Mouse (Mus musculus) kidney, postnatal 10 days (tissue): ENCODE data around the gene Epb41l4b.

Experiments used
- DNase-seq: peaks from one replicate; pipeline ENCODE4 v3.0.0; 2021; ENCODE audit warnings: mixed read lengths

Epb41l4b gene

DNA sequence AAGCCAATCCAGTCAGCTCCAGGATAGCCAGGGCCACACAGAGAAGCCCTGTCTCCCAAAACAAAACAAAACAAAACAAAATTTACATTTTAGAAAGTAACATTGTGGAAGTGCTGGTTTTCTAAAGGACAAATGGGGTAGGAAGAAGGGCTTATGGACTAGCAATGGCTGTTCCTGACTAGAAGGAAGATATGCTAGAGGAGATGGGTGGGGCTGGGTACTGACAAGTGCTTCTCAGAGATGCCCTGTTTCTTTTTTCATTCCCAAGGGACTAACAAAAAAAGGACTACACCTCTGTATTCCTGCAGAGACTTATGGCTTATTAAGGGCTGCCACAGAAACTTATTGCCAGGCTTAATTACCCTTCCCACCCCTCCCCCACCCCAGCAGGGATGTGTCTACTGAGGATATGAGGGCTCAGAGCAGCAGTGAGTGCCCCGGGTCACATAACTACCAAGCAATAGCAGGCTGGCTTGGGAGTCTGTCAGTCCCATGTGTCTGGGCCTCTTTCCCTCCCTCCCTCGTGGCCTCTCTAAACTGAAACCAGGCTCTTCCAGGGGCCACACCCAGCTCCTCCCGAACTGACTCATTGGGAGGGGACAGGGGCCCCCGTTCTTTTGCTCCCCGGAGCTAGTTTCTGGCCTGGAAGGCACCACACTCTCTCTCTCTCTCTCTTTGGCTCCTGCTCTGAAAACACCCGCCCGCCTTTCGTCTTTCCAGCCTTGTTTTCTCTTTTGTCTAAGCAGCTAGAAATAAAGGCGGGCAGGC, 10.0 kb upstream of the Epb41l4b start:
- DNase-seq, result peak; percentile 22

DNA sequence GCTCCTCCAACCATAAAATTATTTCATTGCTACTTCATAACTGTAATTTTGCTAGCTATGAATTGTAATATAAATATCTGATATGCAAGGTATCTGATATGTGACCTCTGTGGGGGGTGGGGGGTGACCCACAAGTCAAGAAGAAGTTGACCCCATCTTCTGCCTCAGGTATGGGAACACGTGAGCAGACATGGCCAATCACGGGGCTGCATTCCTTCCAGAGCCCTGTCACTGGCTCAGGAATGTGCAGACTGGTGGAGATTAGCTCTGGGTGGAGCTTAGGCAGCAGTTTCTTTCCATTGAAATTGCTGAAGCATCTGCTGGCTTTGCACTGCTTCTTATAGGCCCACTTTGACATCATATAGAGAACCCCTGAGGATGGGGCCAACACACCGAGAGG, 4.9 kb upstream of the Epb41l4b start:
- no peak for DNase-seq

DNA sequence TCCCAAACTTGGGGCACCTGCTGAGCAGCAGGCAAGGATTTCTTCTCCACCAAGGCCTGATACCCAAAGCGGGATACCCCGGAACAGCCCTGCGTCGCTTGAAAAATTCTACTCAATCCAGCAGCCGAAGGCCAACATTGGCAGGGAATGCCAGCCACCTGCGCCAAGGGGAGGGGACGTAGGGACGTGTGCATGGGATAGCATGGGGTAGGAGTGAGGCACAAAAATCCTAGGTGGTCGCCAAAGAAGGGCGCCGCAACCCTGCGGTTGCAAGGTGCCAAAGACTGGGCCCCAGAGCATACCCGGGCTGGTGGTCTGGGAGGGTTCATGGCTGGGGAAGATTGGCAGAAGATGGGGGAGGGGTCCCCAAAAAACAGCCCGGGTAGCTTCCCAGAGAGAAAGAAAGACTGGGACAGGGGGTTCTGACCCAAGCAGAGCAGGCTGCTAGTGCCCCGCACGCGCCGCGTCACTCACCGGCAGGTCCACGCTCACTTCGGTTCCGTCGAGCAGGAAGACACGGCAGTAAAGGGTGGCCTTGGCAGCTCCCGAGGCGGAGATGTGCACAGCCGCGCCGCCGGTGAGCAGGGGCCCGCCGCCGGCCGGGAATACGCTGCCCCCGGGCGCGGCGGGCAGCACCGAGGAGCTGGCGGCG, 737 bp downstream of the Epb41l4b start:
- DNase-seq, result peak; percentile 37

DNA sequence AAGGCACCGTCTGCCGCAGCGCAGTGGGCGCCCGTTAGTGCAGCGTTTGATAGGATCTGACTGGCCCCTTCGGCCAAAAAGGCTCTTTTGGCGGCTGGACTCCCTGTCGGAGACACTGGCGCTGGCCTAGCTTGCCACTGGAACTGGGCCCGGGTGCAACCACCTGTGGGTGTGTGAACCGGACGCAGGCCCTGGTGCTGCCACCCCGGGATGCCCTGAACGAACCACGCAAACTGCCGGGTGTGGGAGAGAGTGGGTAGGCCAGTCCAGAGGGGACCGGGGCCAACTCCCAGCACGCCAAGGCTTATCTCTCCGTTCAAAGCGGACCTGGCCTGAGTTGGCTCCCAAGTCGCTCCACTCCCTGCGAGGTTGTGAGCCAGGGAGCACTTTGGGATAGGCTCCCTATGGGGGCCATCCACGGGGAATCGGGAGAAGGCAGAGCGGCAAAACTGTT, 1.3 kb downstream of the Epb41l4b start:
- peak; percentile 33 for DNase-seq

DNA sequence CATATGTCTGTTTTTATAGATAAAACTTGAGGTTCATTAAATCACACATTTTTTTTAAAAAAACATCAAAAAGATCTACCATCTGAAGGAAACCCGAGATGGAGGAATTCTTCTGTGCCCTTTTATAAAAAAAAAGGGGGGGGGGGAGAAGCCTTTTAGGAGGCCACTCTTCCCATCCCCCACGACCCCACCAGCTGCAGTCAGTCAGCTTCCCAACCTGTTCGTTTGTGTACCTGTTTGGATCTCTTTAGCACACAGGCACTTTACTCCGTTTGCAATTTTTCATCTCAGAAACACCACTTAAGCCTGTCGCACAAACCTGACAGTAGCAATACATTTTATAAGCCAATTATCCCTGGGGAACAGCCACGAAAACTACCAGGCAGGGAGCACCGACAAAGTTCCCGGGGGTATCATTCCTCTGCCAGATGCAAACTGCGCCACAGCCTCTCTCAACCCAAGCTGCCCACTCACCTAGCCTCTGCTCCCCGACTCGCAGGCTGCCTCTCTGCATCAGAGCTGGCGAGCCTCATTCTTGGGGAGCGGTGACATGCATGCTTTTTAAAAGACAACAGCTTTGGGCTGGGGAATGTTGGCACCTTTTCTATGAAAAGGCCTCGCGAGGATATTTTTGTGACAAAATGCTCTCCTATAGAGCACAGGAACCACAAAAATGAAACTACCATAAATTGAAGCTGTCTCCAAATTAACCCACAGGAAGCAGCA, 2.1 kb downstream of the Epb41l4b start:
- DNase-seq, result no peak

DNA sequence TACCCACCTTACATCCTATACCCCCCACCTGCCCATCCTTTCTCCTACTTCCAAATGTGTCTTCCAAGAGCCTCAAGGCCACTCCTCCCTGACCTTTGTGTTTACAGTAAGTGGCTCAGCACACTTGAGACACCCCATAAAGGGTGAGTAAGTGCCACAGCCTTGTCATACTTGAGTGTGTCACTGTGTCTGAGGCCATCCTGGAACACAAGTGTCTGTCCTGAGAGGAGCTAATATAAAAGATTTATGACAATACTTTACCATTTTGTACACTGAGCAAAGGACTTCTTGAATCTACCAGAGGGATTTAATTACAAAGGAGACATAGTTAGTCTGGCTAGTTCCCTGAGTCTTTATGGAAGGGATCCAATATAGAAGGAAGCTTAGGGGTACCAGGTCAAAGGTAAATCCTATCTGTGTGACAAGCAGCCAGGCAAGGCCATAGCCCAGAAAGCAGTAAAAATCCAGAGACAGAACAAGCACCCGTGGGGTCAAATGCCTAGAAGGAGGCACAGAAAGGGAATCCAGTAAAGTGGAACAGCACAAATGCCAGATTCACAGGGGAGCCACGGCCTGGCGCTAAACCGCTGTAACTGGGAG, 2.9 kb downstream of the Epb41l4b start:
- no peak for DNase-seq

DNA sequence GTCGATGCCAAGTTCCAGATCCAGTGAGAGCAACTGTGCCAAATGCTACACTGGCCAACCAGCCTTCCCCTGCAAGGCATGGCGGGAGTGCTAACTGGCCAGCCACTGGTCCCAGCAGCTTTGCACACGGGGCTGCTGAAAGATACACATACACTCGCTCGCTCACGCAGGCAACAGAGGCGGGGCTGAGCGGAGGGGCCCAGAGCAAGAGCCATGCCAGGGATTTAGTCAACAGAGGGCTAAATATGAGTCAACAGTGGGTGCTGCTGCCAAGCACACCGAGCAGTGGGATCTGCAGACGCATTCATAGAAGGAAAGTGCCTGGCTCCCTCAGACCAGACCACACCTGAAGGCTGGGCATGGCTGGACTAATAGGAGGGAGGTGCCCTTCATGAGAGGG, 3.8 kb downstream of the Epb41l4b start:
- DNase-seq, result peak; percentile 50

DNA sequence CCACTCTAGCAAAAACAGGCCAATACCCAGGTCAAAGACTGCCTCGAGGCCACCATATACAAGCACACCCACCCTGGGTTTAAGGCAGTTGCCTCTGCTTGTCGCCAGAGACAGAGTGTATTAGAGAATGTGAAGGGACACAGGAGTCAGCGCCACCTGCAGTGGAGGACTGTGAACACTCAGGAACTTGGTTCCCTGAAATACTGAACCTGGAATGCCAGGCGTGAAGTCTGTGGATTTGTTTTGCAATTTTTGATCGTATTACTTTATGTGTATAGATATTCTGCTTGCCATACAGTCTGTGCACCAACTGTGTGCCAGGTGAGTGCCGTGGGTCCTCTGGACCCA, 5.2 kb downstream of the Epb41l4b start:
- DNase-seq, result no peak

DNA sequence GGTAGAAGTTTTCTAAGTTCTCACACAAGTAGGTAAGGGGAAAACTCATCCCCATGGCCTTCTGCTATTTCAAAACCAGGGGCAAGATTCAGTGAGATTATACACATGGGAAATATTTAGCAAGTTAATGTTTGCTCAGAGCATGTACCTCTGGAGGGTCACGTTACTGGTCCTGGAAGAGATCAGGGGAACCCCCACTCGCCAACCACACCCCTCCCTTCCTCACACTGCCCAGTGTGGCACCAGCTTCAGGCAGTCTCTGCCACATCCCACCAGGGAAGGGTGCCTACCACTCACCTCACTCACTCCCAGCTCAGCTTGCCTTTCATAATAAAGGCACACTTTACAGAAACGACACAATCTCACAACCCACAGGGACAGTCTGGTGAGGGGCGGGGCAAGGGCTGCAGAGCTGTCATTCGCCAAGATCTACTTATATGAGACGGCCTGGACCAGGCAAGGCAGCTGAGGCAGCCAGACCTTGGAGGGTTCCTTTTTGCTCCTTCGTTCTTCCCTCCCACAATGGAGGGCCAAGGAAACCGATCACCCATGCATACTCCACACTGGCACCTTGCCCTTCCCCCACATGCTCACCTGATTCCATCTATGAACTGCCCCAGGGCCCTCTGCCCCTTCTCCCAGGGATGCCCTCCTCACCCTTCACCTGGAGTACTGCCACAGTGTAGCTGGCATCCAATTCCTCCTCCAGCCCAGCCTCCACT, 5.7 kb downstream of the Epb41l4b start:
- peak; percentile 66 for DNase-seq

DNA sequence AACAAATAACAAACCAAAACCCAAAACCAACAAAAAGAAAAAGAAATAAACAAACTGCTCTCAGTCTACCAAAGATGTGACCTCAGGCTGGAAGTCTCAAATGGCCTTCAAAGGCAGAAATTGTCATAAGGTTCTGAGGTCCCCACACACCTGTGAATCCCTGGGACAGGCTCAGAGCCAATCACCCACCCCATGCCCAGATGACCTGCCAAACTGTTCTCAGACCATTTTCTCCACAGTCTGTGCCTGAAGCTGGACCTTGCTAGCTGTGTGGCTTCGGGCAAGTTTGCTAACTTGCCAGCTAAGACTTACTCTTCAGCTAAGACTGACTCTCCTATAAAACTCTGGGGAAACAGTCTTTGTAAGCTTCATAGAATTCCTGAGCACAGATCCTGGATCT, 7.8 kb downstream of the Epb41l4b start:
- no peak for DNase-seq

DNA sequence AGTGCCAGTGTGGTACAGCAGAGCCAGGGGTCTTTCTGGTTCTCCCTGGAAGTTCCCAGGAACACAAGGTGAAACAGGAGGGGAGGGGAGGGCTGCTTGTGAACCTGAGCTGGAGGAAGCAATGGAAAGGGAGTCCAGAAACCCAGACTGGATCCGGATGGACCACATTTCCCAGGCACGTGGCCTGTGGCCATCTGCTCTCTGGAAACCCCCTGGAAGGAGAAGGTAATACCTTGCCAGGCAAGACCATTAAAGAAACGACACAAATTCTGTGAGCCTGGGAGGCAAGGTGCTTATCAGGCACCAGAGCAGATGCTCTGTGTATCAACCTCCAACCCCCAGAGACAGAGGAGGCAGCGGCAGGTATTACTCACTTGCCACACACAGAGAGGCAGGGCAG, 8.7 kb downstream of the Epb41l4b start:
- DNase-seq, result no peak

DNA sequence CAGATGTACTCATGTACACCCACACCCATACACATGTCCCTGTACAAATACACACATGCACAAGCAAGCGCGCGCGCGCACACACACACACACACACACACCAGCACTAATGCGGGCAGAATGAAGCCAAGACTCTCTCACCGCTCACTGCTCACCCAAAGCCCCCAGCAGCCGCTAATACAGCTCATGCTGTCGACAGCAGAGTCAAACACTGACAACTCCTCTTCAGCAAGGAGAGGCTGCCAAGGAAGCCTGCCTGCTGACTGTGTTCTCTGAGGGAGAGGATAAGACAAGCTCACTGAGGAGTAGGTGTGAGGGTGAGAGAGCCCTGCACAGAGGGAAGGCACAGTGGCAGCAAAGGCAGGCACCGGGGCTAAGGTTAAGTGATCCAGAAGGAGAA, 11.4 kb downstream of the Epb41l4b start:
- no peak for DNase-seq

DNA sequence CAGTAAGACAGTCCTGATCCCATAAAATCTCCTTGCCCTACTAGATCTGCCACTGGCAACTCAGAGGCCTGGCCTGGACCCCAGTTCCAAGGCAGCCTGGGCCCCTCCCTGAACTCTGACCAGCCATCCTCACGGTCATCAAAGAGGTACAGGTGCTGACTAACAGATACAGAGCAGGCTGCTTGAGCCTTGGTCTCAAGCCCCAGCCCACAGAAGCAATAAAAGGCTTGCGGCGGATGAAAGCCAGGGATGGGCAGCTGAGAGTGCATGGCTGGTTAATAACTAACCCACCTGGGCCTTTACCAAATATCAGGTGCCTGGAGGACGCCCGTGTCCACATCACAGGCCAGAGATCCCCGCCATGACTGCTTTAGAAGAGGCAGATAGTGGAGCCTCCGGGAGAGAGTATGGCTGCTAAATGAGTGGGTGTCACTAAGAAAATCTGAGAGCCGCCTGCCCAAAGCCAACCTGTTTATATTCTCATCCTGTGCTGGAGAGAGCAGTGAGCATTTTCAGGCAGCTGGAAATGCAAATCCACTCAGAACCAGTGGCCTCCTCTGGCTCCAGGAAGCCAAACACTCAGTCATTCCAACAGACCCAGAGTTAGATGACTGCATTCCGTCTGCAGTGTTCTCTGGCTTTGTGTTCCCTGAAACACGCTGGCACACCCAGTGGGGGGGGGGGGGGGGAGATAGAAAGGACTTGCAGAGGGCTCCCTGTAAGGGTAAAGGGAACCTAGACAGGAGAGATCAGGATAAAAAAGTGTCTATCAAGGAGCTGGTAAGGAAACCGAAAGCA, 13.3 kb downstream of the Epb41l4b start:
- peak; percentile 41 for DNase-seq

DNA sequence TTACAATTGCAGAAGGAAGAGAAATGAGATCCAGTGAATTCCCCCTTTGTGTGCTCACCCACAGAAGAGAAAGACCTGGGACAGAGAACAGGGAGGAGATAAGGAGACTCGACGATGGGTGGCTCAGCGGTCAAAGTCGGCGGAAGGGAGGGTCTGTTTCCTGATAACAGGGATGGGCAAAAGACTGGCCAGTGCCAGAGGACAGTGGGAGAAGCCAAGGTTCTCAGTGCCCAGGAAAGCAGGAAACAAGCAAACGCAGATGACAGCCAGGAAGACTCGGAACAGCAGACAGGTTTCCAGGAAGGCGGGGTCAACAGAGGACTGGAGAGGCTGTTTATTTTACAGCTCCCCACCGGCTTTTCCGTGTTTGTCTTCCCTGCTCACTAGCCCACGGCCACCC, 20.2 kb downstream of the Epb41l4b start:
- DNase-seq, result peak; percentile 26

DNA sequence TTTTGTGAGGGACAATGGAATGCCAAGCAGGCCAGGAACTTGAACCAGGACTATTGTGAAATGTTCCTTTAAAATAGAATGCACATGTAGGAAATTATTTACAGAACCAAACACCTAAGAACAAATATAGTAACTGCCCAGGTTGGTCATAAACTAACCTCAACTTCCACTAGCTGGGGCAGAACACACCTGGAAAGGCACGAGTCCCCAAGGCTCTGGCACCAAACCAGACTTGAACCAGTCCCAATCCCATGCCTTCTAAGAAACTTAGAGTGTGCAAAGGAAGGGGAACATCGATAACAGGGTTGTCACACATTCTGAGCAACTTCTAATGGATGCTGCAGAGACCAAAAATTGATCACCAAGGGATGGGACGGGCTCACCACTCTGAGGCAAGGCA, 21.1 kb downstream of the Epb41l4b start:
- peak; percentile 46 for DNase-seq

DNA sequence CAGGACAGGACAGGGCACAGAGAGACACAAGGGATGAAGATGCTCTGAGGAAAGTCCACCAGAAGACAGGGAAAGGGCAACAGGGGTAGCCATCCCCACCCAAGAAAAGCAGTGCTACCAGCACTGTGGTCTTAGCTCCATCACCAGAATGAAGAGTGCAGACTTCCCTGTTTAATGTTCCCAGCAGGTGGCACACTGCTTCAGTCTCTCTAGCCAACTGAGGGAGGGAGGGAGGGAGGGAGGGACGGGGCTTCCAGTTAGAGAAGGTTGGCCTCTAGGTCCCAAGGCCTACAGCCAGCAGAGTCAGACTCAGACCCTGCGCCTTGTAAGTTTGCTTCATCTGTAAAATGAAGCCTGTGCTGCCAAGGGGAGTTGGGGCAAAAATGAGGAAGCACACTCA, 22.7 kb downstream of the Epb41l4b start:
- DNase-seq, result peak; percentile 57

DNA sequence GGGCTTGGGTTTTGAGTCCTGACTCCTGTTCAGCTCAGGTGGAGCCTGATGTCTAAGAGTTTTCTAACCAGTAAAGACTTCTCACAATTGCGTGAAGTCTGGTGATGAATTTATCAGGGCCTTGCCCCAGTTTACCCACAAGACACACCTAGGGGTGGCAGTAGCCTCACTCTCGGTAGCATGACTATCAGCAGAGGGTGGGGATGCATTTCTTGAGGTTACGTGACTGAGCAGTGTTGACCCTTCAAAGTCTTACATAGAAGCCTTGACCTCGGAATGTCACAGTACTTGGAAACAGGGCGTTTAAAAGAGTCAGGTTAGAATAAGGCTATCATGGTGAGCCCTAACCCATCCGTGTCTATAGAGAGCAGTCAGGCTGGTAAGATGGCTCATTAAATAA, 23.3 kb downstream of the Epb41l4b start:
- no peak for DNase-seq

DNA sequence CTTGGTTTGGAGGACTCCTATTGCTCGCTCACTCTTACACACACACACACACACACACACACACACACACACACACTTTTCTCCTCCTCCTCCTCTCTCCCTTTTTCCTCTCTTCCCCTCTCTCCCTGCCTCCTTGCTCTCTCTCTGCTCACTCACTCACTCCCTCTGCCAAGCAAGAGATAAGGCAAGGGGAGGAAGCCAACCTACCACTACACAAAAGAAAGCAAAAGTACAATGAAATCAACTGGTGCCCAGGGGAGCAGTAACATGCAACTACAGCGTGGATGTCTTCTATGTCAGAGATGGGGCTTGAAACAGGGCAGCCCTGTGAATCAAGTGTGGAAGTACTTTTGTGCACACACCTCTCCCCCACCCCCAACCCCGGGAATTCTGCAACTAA, 24.4 kb downstream of the Epb41l4b start:
- DNase-seq, result no peak

DNA sequence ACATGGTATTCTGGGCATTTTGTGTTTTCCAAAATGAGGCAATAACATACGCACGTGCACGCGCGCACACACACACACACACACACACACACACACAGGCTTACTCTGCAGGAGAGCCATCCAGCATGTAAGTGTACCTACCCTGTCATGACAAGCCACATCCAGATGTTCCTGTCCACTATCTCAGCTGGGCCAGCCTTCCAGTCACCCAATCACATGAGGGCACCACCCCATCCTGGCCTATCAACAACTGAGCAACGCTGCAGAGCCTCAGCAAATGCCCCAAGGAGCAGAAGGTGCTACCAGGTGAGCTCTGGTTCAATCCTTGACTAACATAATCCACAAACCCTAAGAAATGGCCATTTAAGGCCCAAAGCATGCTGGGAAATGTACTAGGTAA, 27.0 kb downstream of the Epb41l4b start:
- DNase-seq, result no peak

DNA sequence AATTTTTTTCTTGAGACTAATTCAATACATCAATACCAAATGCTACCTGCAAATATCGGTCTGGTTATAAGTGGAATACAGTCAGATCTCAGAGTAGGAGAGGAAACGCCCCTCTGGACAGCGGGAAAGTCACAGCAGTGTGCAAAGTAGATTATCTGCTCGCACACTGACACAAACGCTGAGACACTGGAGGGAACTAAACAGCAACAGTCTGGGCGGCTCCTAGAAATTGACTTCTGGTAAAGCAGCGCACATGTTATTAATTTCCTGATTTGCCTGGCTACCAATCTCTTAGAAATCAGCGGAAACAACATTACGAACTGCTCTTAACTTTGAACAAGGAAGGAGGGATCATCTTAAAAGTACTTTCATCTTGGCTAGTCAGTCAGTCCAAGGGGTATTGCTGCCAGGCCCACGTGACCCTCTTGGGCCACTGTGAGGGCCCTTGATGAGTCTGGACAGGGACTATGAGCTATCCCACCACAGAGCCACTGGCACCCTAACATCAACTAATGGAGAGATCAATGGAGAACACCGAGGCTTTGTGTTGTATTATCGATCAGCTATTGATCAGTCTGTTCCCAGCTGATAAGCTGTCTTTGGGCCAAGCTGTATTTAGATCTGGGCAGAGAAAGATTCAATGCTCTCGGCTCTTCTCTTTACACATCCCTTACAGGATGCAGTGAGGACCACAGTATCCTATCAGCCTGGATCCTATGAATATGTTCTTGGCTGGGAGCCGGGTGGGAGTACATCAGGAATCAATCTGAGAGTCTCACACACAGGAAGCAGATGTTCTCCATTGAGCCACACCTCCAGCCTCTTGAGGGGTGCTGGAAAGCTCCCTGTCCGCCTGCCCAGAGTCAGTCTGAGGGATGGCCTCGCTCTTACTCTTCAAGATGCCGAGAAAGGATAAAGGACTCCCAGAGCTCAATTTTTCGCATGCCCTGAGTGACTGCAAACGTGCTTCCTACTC, 28.3 kb downstream of the Epb41l4b start:
- DNase-seq, result no peak
